Mouse (Mus musculus): ENCODE measurements around the gene C2cd4d. TPM values are rescaled to one million over a fixed set of nuclear protein-coding genes. Genes with fewer than 3 reads are reported as not detected.

Gene C2cd4d
- polyA plus RNA-seq (2012; rRNA removed): 0.61 and 0.70 TPM in 2 replicates

DNA sequence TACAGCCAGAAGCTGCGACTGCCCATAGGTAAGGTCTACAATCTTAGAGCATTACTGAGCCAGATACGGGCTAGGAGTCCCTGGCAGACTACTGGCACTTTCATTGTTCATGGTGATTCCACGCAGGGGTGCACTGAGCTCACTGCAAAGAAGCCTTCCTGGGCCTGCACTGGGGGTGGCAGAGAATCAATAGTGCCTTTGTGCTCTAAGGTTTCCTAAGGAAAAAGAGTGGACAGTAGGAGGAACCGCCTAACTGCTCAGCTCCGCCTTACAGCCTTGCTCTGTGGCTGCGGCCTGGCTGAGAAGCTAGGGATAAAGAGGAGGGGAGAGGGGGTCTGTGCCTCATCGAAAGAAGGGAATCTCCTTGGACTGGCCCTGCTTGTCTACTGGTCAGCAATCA, at the start of gene C2cd4d:
Gene C2cd4d, plus strand, starts transcription at position 301 of the 400 bp plus-strand sequence.
- no peaks in the 10 kb centered on the region for H3K4me1 ChIP-seq (ENCODE audit: control insufficient read depth, insufficient read depth, low read length)
- no peak within 1 kb of the TSS for H3K27ac ChIP-seq (ENCODE audit: insufficient read depth, low read length)
- peak within 1 kb of the TSS; percentile 36; the same call in 1 of the 2 replicates for H3K4me3 ChIP-seq (ENCODE audit: insufficient read depth, low read length)
- TF ChIP-seq POLR2A (IDR thresholded peaks at IDR 0.05; ENCODE audit: extremely low read depth, insufficient read depth, low read length) (no peak), CTCF (IDR thresholded peaks at IDR 0.05; ENCODE audit: extremely low read depth, insufficient read depth, low read length) (no peak)

DNA sequence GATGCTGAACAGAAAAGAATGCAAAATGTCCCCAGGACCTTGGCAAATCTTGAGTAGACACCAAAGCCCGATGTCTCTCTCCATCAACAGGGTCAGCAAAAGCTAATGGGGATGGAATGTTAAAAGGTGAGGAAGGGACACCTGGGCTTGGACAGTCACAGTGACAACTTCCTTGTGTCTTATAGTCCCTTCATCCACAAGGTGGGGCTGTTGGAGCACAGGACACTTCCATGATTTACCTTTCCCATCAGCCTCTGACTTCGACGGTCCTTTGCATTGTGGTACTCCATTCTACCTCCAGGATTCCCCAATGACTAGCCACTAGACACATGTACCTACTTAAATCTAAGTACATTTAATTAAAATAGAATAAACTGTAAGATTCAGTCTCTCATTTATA, 33.6 kb upstream of the C2cd4d start:
- TF ChIP-seq CTCF (IDR thresholded peaks at IDR 0.05; ENCODE audit: extremely low read depth, insufficient read depth, low read length) (peak; percentile 34; the same call in 1 of the 2 replicates), POLR2A (IDR thresholded peaks at IDR 0.05; ENCODE audit: extremely low read depth, insufficient read depth, low read length) (no peak)
- no peaks in the 10 kb centered on the region for H3K4me1 ChIP-seq (ENCODE audit: control insufficient read depth, insufficient read depth, low read length)
- H3K4me3 ChIP-seq (ENCODE audit: insufficient read depth, low read length): no peak overlapping the region
- no peak overlapping the region for H3K27ac ChIP-seq (ENCODE audit: insufficient read depth, low read length)

DNA sequence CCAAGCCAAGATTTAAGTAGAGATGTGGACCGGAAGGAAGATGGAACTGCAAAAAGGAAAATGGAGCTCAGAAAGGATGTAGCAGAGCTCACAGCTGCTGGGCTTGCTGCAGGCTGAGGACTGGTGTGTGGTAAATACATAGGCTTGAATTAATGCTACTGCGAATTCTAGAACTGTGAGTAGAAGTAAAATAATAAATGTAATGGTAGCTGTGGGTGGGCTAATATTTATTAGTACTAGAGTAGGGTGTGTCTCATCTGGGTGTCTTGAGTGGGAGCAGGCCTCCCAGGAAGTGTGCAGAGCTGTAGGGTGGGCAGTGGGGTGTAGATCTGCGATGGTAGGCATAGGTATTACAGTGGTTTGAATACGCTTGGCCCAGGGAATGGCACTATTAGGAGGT, 27.8 kb upstream of the C2cd4d start:
- Histone ChIP-seq H3K27ac (ENCODE audit: insufficient read depth, low read length) (no peak overlapping the region), H3K4me1 (ENCODE audit: control insufficient read depth, insufficient read depth, low read length) (no peaks in the 10 kb centered on the region), H3K4me3 (ENCODE audit: insufficient read depth, low read length) (no peak overlapping the region)
- no peak for TF ChIP-seq POLR2A (IDR thresholded peaks at IDR 0.05; ENCODE audit: extremely low read depth, insufficient read depth, low read length)
- TF ChIP-seq CTCF (IDR thresholded peaks at IDR 0.05; ENCODE audit: extremely low read depth, insufficient read depth, low read length): no peak

DNA sequence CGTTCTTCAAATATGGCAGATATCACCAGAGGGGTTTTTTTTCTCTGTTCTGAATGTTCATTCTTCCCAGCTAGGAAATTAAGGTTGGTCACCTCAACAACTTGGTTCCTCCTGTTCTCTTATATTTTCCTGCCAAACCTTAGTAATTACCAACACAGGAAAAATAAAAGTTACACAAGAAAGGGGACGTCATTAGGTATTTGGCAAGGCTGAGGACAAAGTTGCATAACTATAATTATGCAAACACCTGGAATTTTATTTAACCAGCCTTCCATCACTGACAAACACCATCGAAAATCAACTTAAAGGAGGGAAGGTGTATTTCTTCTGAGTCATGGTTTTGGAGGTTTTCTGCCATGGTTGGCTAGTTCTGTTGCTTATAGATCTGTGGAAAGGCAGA, 23.7 kb upstream of the C2cd4d start:
- TF ChIP-seq CTCF (IDR thresholded peaks at IDR 0.05; ENCODE audit: extremely low read depth, insufficient read depth, low read length): no peak
- no peak for TF ChIP-seq POLR2A (IDR thresholded peaks at IDR 0.05; ENCODE audit: extremely low read depth, insufficient read depth, low read length)
- H3K4me1 ChIP-seq (ENCODE audit: control insufficient read depth, insufficient read depth, low read length): no peaks in the 10 kb centered on the region
- H3K4me3 ChIP-seq (ENCODE audit: insufficient read depth, low read length): no peak overlapping the region
- H3K27ac ChIP-seq (ENCODE audit: insufficient read depth, low read length): no peak overlapping the region

DNA sequence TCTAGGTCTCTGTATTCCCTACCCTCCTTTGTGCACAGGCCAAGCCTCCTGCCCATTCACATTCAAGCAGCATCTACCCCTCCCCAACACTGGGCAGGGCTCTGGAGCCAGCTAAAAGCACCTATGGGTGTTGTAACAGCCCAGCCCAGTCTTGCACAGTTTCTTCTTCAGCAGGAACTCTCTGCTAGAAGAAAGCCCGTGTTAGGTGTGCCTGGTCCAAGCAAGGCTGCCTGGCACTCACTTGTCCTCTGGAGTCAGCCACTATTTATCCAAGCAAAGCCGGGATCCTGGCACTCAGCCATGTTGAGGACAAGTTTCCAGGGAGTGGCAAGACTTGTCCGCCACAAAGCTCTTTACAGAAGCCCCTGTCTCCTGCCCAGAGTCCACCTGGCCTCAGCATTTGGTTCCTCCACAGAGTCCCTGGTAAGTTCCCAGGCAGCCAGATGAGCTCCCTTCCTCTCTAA, 20.2 kb upstream of the C2cd4d start, which contains the start of gene Them5:
Gene Them5, plus strand, starts transcription at position 141 of the 464 bp plus-strand sequence.
- no peak within 1 kb of the TSS for H3K27ac ChIP-seq (ENCODE audit: insufficient read depth, low read length)
- H3K4me3 ChIP-seq (ENCODE audit: insufficient read depth, low read length): no peak within 1 kb of the TSS
- TF ChIP-seq POLR2A (IDR thresholded peaks at IDR 0.05; ENCODE audit: extremely low read depth, insufficient read depth, low read length): no peak
- no peak for TF ChIP-seq CTCF (IDR thresholded peaks at IDR 0.05; ENCODE audit: extremely low read depth, insufficient read depth, low read length)
- H3K4me1 ChIP-seq (ENCODE audit: control insufficient read depth, insufficient read depth, low read length): no peaks in the 10 kb centered on the region

DNA sequence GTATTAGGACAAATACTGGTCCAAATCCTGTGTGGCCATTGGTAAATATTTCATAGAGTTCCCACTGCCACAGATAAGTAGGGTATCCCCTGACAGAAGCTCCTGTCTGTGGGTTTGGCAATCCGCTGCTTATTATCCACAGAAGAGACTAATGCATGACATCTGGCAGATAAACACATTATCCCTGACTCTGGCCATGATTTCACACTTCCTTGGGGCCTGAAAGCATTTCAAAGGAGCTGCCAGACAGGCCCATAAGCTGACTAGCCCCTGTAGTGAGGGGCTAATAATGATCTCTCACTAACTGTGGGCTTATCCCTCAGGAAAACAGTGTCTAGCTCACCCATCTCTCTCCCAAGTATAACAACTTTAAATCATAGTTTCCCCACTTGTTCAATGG, 19.7 kb upstream of the C2cd4d start:
- H3K27ac ChIP-seq (ENCODE audit: insufficient read depth, low read length): no peak overlapping the region
- H3K4me1 ChIP-seq (ENCODE audit: control insufficient read depth, insufficient read depth, low read length): no peaks in the 10 kb centered on the region
- TF ChIP-seq CTCF (IDR thresholded peaks at IDR 0.05; ENCODE audit: extremely low read depth, insufficient read depth, low read length) (no peak), POLR2A (IDR thresholded peaks at IDR 0.05; ENCODE audit: extremely low read depth, insufficient read depth, low read length) (no peak)
- H3K4me3 ChIP-seq (ENCODE audit: insufficient read depth, low read length): no peak overlapping the region

DNA sequence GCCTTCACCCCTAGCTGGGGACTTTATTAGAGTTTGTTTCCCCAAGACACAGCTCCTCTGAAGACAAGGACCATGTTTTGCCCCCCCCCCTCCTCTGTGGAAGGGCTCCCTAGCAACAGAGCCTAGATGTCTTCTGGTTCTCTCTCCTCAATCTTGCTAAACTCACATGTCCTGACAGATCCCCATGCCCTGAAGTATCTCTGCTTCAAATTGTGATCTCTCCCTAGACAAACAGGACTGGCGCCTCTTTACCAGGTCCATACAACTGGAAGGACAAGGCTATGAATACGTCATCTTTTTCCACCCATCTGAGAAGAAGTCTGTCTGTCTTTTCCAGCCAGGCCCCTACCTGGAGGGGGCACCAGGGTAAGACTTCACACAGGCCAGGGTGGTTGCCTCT, 18.1 kb upstream of the C2cd4d start:
- no peak for TF ChIP-seq CTCF (IDR thresholded peaks at IDR 0.05; ENCODE audit: extremely low read depth, insufficient read depth, low read length)
- no peak for TF ChIP-seq POLR2A (IDR thresholded peaks at IDR 0.05; ENCODE audit: extremely low read depth, insufficient read depth, low read length)
- no peaks in the 10 kb centered on the region for H3K4me1 ChIP-seq (ENCODE audit: control insufficient read depth, insufficient read depth, low read length)
- H3K4me3 ChIP-seq (ENCODE audit: insufficient read depth, low read length): no peak overlapping the region
- no peak overlapping the region for H3K27ac ChIP-seq (ENCODE audit: insufficient read depth, low read length)

DNA sequence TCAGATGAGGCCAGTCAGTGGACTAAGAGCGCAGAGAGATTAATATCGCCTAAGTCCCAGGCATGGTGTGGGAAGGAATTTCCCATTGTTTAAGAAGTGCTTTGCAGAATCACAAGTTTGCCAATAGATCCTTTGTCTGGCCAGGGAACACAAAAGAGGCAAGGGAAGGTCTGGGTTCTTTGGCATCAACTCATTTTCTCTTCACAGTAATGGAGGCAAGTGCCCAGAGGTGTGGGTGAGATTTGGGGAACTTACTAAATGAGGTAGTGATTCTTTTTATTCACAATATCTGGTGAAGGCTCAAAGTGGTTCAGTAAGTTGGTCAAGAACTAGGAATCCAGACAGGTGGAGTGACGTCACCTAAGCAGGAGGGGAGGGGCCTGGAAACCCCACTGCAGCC, 17.3 kb upstream of the C2cd4d start:
- Histone ChIP-seq H3K27ac (ENCODE audit: insufficient read depth, low read length) (no peak overlapping the region), H3K4me3 (ENCODE audit: insufficient read depth, low read length) (no peak overlapping the region), H3K4me1 (ENCODE audit: control insufficient read depth, insufficient read depth, low read length) (no peaks in the 10 kb centered on the region)
- no peak for TF ChIP-seq POLR2A (IDR thresholded peaks at IDR 0.05; ENCODE audit: extremely low read depth, insufficient read depth, low read length)
- no peak for TF ChIP-seq CTCF (IDR thresholded peaks at IDR 0.05; ENCODE audit: extremely low read depth, insufficient read depth, low read length)

DNA sequence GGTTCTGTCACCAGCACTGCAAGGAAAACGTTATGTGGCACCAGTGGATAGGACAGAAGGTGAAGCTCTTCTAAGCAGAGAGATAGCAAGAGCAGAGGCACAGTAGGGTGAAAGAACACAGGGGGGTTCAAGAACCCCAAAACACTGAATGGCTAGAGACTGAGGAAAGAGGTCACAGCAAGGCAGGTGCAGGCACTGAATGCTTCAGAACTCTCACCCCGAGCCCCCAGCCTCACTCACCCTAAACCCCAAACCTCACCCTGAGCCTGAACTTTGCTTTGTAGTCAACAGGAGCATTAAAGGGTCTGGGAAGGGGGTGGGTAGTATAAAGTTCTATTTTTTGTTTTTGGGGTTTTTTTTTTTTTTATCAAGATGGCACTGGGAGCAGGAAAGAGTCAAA, 14.1 kb upstream of the C2cd4d start:
- TF ChIP-seq CTCF (IDR thresholded peaks at IDR 0.05; ENCODE audit: extremely low read depth, insufficient read depth, low read length) (no peak), POLR2A (IDR thresholded peaks at IDR 0.05; ENCODE audit: extremely low read depth, insufficient read depth, low read length) (no peak)
- Histone ChIP-seq H3K4me3 (ENCODE audit: insufficient read depth, low read length) (no peak overlapping the region), H3K4me1 (ENCODE audit: control insufficient read depth, insufficient read depth, low read length) (no peaks in the 10 kb centered on the region), H3K27ac (ENCODE audit: insufficient read depth, low read length) (no peak overlapping the region)

DNA sequence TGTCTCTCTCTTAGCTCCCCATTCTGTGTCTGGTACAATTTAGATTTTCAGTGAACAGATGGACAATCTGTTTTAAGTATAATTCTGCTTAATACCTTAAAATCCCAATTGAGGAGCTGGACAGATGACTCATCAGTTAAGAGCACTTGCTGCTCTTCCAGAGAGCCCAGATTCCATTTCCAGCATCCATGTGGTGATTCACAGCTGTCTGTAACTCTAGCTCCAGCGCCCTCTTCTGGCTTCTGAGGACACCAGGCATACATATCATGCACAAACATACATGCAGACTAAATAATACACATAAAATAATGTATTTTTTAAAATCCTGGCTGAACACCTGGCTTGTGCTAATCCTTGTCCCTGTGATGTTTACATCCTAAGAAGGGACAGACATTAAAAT, 1.4 kb upstream of the C2cd4d start:
- Histone ChIP-seq H3K4me3 (ENCODE audit: insufficient read depth, low read length) (no peak overlapping the region), H3K27ac (ENCODE audit: insufficient read depth, low read length) (no peak overlapping the region), H3K4me1 (ENCODE audit: control insufficient read depth, insufficient read depth, low read length) (no peaks in the 10 kb centered on the region)
- no peak for TF ChIP-seq POLR2A (IDR thresholded peaks at IDR 0.05; ENCODE audit: extremely low read depth, insufficient read depth, low read length)
- peak; percentile 36; the same call in 1 of the 2 replicates for TF ChIP-seq CTCF (IDR thresholded peaks at IDR 0.05; ENCODE audit: extremely low read depth, insufficient read depth, low read length)
